Mouse (Mus musculus) CD8-positive naive resting alpha-beta T cell, adult 57 days (primary cell): ENCODE data around the gene Slc35b4. TPM values are rescaled to one million over a fixed set of nuclear protein-coding genes. Genes with fewer than 3 reads are reported as not detected.

Source experiments
- total RNA-seq: library from RNA; stranded (reverse); gene quantifications from one replicate; pipeline ENCODE4 v1.2.4, GENCODE M21; 2023

Slc35b4 gene
- 25.9 TPM for total RNA-seq

DNA sequence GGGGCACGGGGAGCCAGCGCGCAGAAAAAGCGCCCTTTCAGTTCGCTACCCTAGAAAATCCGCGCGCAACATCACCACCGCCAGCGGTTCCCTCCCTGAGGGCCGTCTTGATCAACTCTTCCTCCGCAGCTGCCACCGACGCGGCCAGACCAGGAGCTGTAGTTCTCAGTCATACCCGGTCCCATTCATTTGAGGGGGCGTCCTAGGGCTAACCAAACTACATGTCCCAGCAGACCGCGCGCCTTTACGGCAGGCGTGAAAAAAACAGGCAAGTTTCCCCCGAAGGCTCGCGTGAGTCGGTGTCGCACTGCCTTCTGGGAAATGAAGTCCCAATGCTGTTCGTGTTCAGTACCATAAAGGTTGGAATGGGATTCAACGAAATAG is at the start of gene Slc35b4:
Gene Slc35b4 (minus strand): TSS at position 248 of the 384 bp plus-strand sequence.

Other genes starting within 250 kb of the Slc35b4 start
- not detected for gene Lrguk, start 147.7 kb downstream of the Slc35b4 start, total RNA-seq
- gene Akr1b3, start 140.4 kb upstream of the Slc35b4 start, total RNA-seq = 115 TPM
- gene Akr1b8, start 177.0 kb upstream of the Slc35b4 start, total RNA-seq = not detected
- 26.4 TPM for gene Akr1b10, start 207.1 kb upstream of the Slc35b4 start, total RNA-seq
- gene Akr1b7, start 235.2 kb upstream of the Slc35b4 start, total RNA-seq = 0.40 TPM